Comparison of ENCODE assay signal across 9 mouse cellular contexts in genomic region chrX:98618865-98619264, GRCm38 (mm10).
DNase-seq lines count a peak whose midpoint lies in the region; ATAC-seq and TF ChIP-seq lines count a peak whose summit lies in the region.
"Had no signal": no experiment of that assay in that cellular context is flagged by ENCODE, and none has a peak within 500 bp of the region (broad histone marks: within the 10 kb centered on the region; RNA-seq: fewer than 3 reads in every experiment).

No protein-coding gene starts in this region.

- 4% methylated on average over 2 of the region's 2 CpGs for WGBS in forebrain, embryonic 14.5 days
- 4% methylated on average over 2 of the region's 2 CpGs for WGBS in forebrain, embryonic 16.5 days
- WGBS in midbrain, postnatal 0 days, result 4% methylated on average over 2 of the region's 2 CpGs
- WGBS in midbrain, embryonic 11.5 days, result 5% methylated on average over 2 of the region's 2 CpGs
- 2% methylated on average over 2 of the region's 2 CpGs for whole genome bisulfite sequencing in kidney, postnatal 0 days
- 6% methylated on average over 2 of the region's 2 CpGs for WGBS in midbrain, embryonic 16.5 days

- H3K4me3 ChIP-seq in forebrain, embryonic 14.5 days (ENCODE audit: low read depth, low read length), result no peak overlapping the region
- H3K4me3 ChIP-seq in forebrain, embryonic 16.5 days (replicated peaks; ENCODE audit: low read length), result no peak overlapping the region
- no peak overlapping the region for H3K4me3 ChIP-seq in midbrain, postnatal 0 days (ENCODE audit: low read depth, low read length)
- no peak overlapping the region for H3K4me3 ChIP-seq in midbrain, embryonic 11.5 days (ENCODE audit: low read depth, low read length)
- no peak overlapping the region for H3K4me3 ChIP-seq in kidney, postnatal 0 days (replicated peaks; ENCODE audit: low read depth, low read length)
- no peak overlapping the region for H3K4me3 ChIP-seq in midbrain, embryonic 16.5 days (ENCODE audit: low read depth, low read length)
- H3K4me3 ChIP-seq: midbrain, embryonic 12.5 days had no signal

- H3K27ac ChIP-seq in forebrain, embryonic 14.5 days (ENCODE audit: low read depth, low read length), result no peak overlapping the region
- no peak overlapping the region for H3K27ac ChIP-seq in forebrain, embryonic 16.5 days (ENCODE audit: low read length)
- H3K27ac ChIP-seq in midbrain, postnatal 0 days (ENCODE audit: low read depth, low read length), result no peak overlapping the region
- no peak overlapping the region for H3K27ac ChIP-seq in midbrain, embryonic 11.5 days (ENCODE audit: low read depth, low read length)
- H3K27ac ChIP-seq in kidney, postnatal 0 days, result no peak overlapping the region
- no peak overlapping the region for H3K27ac ChIP-seq in midbrain, embryonic 16.5 days (ENCODE audit: low read length)
- H3K27ac ChIP-seq: midbrain, embryonic 12.5 days had no signal

- H3K4me1 ChIP-seq in forebrain, embryonic 14.5 days (ENCODE audit: control insufficient read depth, insufficient read depth, low read length), result no peaks in the 10 kb centered on the region
- H3K4me1 ChIP-seq in forebrain, embryonic 16.5 days (replicated peaks; ENCODE audit: control insufficient read depth, insufficient read depth, low read length), result no peaks in the 10 kb centered on the region
- H3K4me1 ChIP-seq in midbrain, postnatal 0 days (ENCODE audit: insufficient read depth, low read length), result no peaks in the 10 kb centered on the region
- H3K4me1 ChIP-seq in midbrain, embryonic 11.5 days (ENCODE audit: control insufficient read depth, insufficient read depth, low read length), result no peaks in the 10 kb centered on the region
- no peaks in the 10 kb centered on the region for H3K4me1 ChIP-seq in kidney, postnatal 0 days (replicated peaks; ENCODE audit: insufficient read depth, low read length)
- no peaks in the 10 kb centered on the region for H3K4me1 ChIP-seq in midbrain, embryonic 16.5 days (ENCODE audit: control insufficient read depth, insufficient read depth, low read length)
- H3K4me1 ChIP-seq: midbrain, embryonic 12.5 days had no signal

- DNase-seq in forebrain, embryonic 14.5 days (ENCODE audit: low spot score), result peak; percentile 64
- peak; percentile 58 for DNase-seq in midbrain, postnatal 0 days (ENCODE audit: low spot score)
- no peak for DNase-seq in midbrain, embryonic 11.5 days (ENCODE audit: low spot score, missing footprints)
- peak; percentile 62 for DNase-seq in brain, embryonic 14.5 days (ENCODE audit: low read depth)
- DNase-seq in kidney, postnatal 0 days (ENCODE audit: low spot score), result peak; percentile 42
- DNase-seq in lung, postnatal 14 days, result peak; percentile 25

- no peak for ATAC-seq in forebrain, embryonic 14.5 days
- ATAC-seq in forebrain, embryonic 16.5 days, result no peak
- no peak for ATAC-seq in midbrain, postnatal 0 days (ENCODE audit: low FRiP score)
- no peak for ATAC-seq in midbrain, embryonic 11.5 days (ENCODE audit: low FRiP score)
- no peak for ATAC-seq in kidney, postnatal 0 days (replicated peaks; ENCODE audit: low FRiP score, low read depth)
- ATAC-seq in midbrain, embryonic 16.5 days, result no peak

- no peak for TF ChIP-seq POLR2A in brain, embryonic 14.5 days (IDR thresholded peaks at IDR 0.05; ENCODE audit: borderline replicate concordance, extremely low read depth, insufficient read depth, insufficient read length, poor library complexity, severe bottlenecking)

- peak; percentile 71 for TF ChIP-seq CTCF in midbrain, postnatal 0 days (IDR thresholded peaks at IDR 0.05)
- TF ChIP-seq CTCF in brain, embryonic 14.5 days (IDR thresholded peaks at IDR 0.05; ENCODE audit: borderline replicate concordance, extremely low read depth, insufficient read depth, insufficient read length), result peak; percentile 38; the same call in 1 of the 2 replicates
- TF ChIP-seq CTCF in kidney, postnatal 0 days (IDR thresholded peaks at IDR 0.05; ENCODE audit: low read depth), result peak; percentile 67

- no peaks in the 10 kb centered on the region for H3K9me3 ChIP-seq in forebrain, embryonic 14.5 days (replicated peaks; ENCODE audit: control insufficient read depth, low read length)
- no peaks in the 10 kb centered on the region for H3K9me3 ChIP-seq in forebrain, embryonic 16.5 days (ENCODE audit: control insufficient read depth, low read length)
- no peaks in the 10 kb centered on the region for H3K9me3 ChIP-seq in midbrain, postnatal 0 days (ENCODE audit: low read length)
- no peaks in the 10 kb centered on the region for H3K9me3 ChIP-seq in midbrain, embryonic 11.5 days (ENCODE audit: control insufficient read depth, low read length)
- no peaks in the 10 kb centered on the region for H3K9me3 ChIP-seq in kidney, postnatal 0 days (replicated peaks; ENCODE audit: low read length)
- H3K9me3 ChIP-seq in midbrain, embryonic 16.5 days (replicated peaks; ENCODE audit: control insufficient read depth, low read length, poor library complexity, severe bottlenecking), result no peaks in the 10 kb centered on the region
- H3K9me3 ChIP-seq: midbrain, embryonic 12.5 days had no signal

- no peaks in the 10 kb centered on the region for H3K27me3 ChIP-seq in forebrain, embryonic 14.5 days (replicated peaks; ENCODE audit: control insufficient read depth, insufficient read depth, low read length)
- no peaks in the 10 kb centered on the region for H3K27me3 ChIP-seq in forebrain, embryonic 16.5 days (replicated peaks; ENCODE audit: control insufficient read depth, insufficient read depth, low read length)
- H3K27me3 ChIP-seq in midbrain, postnatal 0 days (ENCODE audit: insufficient read depth, low read length), result no peaks in the 10 kb centered on the region
- H3K27me3 ChIP-seq in midbrain, embryonic 11.5 days (ENCODE audit: control insufficient read depth, insufficient read depth, low read length), result no peaks in the 10 kb centered on the region
- H3K27me3 ChIP-seq in kidney, postnatal 0 days (ENCODE audit: insufficient read depth, low read length), result no peaks in the 10 kb centered on the region
- no peaks in the 10 kb centered on the region for H3K27me3 ChIP-seq in midbrain, embryonic 16.5 days (ENCODE audit: control insufficient read depth, insufficient read depth, low read depth, low read length)
- H3K27me3 ChIP-seq: midbrain, embryonic 12.5 days had no signal

- no peak overlapping the region for H3K9ac ChIP-seq in forebrain, embryonic 14.5 days (ENCODE audit: low read length)
- H3K9ac ChIP-seq in forebrain, embryonic 16.5 days (replicated peaks; ENCODE audit: low read depth, low read length), result no peak overlapping the region
- no peak overlapping the region for H3K9ac ChIP-seq in midbrain, postnatal 0 days (replicated peaks; ENCODE audit: low read length, poor library complexity, severe bottlenecking)
- H3K9ac ChIP-seq in midbrain, embryonic 11.5 days (ENCODE audit: low read length), result no peak overlapping the region
- no peak overlapping the region for H3K9ac ChIP-seq in kidney, postnatal 0 days (ENCODE audit: low read depth, low read length)
- no peak overlapping the region for H3K9ac ChIP-seq in midbrain, embryonic 16.5 days (ENCODE audit: low read depth, low read length)
- H3K9ac ChIP-seq: midbrain, embryonic 12.5 days had no signal

- H3K4me2 ChIP-seq in forebrain, embryonic 14.5 days (ENCODE audit: low read length), result no peak overlapping the region
- no peak overlapping the region for H3K4me2 ChIP-seq in forebrain, embryonic 16.5 days (ENCODE audit: low read length)
- H3K4me2 ChIP-seq in midbrain, postnatal 0 days (ENCODE audit: low read depth, low read length, poor library complexity, severe bottlenecking), result no peak overlapping the region
- H3K4me2 ChIP-seq in midbrain, embryonic 11.5 days, result no peak overlapping the region
- H3K4me2 ChIP-seq in kidney, postnatal 0 days (ENCODE audit: low read length), result no peak overlapping the region
- no peak overlapping the region for H3K4me2 ChIP-seq in midbrain, embryonic 16.5 days (ENCODE audit: low read length)
- H3K4me2 ChIP-seq: midbrain, embryonic 12.5 days had no signal

- no peaks in the 10 kb centered on the region for H3K36me3 ChIP-seq in forebrain, embryonic 14.5 days (ENCODE audit: control insufficient read depth, insufficient read depth, low read length)
- H3K36me3 ChIP-seq in forebrain, embryonic 16.5 days (ENCODE audit: control insufficient read depth, insufficient read depth), result no peaks in the 10 kb centered on the region
- no peaks in the 10 kb centered on the region for H3K36me3 ChIP-seq in midbrain, postnatal 0 days (ENCODE audit: insufficient read depth, low read length)
- no peaks in the 10 kb centered on the region for H3K36me3 ChIP-seq in midbrain, embryonic 11.5 days (ENCODE audit: control insufficient read depth, insufficient read depth, low read length)
- H3K36me3 ChIP-seq in kidney, postnatal 0 days (ENCODE audit: insufficient read depth, low read length), result no peaks in the 10 kb centered on the region
- H3K36me3 ChIP-seq in midbrain, embryonic 16.5 days (ENCODE audit: control insufficient read depth, insufficient read depth, low read length), result no peaks in the 10 kb centered on the region
- H3K36me3 ChIP-seq: midbrain, embryonic 12.5 days had no signal
